Mouse (Mus musculus): ENCODE data around the gene 5830411N06Rik. TPM values are rescaled to one million over a fixed set of nuclear protein-coding genes. Genes with fewer than 3 reads are reported as not detected.

Gene 5830411N06Rik
- total RNA-seq (2015; ENCODE audit: low replicate concordance): 0.42 TPM in 1 of 2 replicates, not detected in the other
- total RNA-seq (2017; ENCODE audit: low replicate concordance): not detected in 2 replicates

DNA sequence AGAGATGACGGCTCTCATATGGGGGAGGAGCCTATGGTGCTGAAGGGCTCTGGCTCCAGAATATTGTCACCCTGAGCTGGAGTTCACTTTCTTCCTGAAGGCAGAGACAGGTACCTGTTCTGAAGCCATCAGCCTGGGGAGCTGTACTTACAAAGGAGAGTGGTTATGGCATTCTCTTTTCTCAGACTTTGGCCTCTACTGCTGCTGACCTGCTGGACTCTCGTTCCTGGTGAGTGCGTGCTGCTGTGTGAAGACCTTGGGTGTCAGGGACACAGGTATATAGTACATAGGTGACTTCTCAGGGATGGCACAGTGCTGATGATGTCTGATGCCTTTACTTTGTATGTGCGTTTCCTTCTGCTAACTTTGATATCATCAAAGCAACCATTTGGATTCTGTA is at the start of gene 5830411N06Rik:
5830411N06Rik (plus strand) TSS at position 69 of the 400 bp plus-strand sequence.
- no peak for ATAC-seq (replicated peaks; ENCODE audit: low FRiP score, poor library complexity, severe bottlenecking)

DNA sequence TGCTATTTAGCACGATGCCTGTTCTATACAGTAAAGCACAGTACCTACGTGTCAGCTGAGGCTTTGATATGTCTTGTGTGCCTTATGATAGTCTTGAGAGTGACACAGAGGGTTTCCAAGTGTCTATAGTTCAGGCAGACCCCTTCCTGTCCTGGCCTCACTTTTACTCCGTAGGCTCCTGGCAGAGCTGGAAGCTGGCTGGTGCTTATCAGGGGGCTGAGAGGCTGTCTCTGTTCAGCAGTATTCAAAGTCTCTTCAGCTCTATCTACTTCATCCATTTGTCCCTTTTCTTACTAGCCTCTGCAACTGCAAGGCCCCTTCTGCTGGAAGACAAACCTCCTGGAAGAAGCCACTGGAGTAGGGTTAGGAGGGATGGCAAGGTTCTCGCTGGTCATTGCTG is 46.0 kb upstream of the 5830411N06Rik start:
- no peak for ATAC-seq (replicated peaks; ENCODE audit: low FRiP score, poor library complexity, severe bottlenecking)

DNA sequence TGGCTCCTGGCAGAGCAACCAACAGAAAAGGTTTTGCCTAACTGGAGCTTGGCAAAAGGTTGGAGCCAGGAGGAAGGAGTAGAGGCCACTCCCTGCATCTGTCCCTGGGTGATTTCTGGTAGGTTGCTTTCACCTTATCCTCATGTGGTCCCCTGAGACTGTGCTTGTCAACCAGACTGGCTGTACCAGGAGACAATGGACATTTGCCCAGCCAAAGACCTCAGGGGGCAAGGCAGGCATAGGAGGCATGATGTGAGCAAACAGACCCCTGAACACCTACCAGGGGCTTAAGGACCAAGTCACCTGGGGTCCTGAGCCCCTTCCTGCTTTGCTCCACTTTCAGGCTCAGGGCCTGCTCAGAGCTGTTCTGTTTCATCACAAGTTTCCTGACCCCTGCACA is 41.2 kb upstream of the 5830411N06Rik start, which contains the start of gene Olfr524:
Olfr524 (minus strand) TSS at position 101 of the 400 bp plus-strand sequence.
- ATAC-seq (replicated peaks; ENCODE audit: low FRiP score, poor library complexity, severe bottlenecking): no peak

DNA sequence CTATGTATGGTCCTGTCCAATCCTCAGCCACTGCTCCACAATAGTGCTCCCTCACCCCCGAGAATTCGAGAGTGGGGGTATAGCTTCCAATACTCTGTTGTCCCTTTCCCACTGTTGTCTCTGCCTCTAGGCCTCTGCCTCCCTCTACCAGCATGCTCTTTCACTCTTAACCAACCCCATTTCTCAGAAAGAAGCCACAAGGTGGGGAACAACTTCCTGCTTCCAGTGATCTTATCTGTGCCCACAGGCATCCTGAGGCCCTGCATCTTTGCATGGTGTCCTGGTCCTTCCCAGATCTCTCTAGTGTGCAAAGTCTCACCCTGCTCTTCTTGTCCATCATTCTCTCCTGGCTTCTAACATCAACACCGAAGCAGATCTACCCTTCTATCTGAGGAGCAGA is 40.2 kb upstream of the 5830411N06Rik start:
- ATAC-seq (replicated peaks; ENCODE audit: low FRiP score, poor library complexity, severe bottlenecking): no peak

DNA sequence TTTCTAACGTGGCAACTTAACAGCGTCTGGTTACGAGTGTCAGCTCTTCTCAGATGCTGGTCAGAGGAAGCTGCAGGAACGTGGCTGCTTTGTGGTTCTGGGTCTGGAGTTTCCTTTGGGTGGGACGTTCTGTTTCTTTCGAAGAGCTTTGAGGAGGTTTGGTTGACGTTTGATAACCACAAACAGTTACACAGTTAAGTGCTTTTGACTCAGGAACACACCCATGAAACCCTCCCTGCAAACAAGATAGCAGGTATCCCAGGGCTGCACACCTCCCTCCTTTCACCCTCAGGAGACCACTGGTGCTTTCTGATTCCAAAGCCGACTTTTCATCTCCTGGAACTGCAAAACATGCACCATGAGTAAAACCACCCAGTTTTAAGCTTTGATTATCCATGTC is 38.9 kb upstream of the 5830411N06Rik start:
- ATAC-seq (replicated peaks; ENCODE audit: low FRiP score, poor library complexity, severe bottlenecking): no peak

DNA sequence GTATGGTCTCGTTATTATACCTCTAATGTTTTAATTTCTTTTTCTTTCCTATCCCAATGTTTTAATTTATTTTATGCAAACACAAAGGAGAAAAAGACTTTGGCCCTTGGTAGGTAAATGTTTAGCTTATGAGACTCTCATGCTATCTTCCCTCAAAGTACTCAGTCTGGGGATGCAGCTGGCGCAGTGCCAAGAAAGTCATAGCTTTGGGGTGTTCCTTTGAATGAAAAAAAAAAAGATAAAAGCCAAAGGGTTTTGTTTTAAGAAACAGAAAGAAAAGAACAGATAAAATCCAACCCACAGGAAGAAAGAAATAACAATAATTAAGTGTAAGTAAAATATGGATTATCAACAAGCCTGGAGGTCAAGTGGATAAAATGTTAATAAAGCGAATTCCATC is 38.4 kb upstream of the 5830411N06Rik start:
- no peak for ATAC-seq (replicated peaks; ENCODE audit: low FRiP score, poor library complexity, severe bottlenecking)

DNA sequence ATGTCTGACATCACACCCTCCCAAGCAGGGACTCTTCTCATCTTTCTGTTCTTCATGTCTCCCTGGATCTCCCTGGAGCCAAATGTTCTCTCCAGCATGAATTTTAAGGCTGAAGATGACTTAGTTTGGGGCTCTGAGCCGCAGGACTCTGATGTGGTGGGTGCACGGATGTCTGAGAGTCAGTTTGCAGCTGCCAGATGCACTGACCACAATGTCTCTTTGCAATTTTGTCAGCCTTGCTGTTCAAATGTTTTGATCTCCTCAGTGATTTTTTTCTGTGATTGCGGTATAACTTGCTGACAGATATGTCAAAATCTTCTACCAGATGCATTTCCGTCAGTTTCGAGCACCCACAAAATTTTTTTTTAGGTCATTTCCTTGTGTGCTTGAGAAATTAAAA is 33.2 kb upstream of the 5830411N06Rik start:
- no peak for ATAC-seq (replicated peaks; ENCODE audit: low FRiP score, poor library complexity, severe bottlenecking)

DNA sequence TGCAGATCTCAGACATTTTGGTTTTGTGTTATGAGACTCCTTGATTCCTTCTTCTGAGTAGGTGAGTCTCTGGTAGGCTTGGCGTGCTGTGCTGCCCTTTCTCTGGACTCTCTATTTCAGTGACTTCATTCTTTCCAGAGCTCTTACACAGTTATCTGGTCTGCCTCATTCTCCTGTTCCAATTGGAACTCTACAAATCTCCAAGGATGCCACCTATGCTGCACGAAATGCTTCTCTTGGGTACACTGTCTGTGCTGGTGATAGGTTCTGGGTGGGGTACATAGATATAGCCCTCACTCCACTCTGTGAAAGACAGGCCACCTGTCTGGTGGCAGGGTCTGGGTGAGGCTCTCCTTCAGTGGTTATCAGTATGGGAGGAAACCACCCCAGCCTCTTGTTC is 29.1 kb upstream of the 5830411N06Rik start, which contains the start of gene Cd163l1:
Cd163l1 (plus strand) TSS at position 301 of the 400 bp plus-strand sequence.
- no peak for ATAC-seq (replicated peaks; ENCODE audit: low FRiP score, poor library complexity, severe bottlenecking)

DNA sequence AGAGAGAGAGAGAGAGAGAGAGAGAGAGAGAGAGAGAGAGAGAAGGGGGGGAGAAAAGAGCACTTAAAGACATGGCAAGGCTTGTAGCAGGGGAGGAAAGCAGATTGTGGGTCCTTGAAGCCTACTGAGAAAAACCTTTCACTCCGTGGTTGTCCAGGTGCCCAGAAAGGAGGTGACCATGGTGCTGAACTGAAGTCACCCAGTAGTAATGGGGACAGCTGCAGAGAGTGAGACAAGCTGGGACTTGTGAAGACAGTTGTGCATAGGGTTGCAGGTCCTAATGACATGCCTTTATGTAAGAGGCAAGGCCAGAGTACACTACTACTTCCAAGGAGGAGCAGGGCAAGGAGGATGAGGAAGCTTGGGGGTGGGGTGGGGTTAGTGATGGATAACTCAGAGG is 27.8 kb upstream of the 5830411N06Rik start:
- ATAC-seq (replicated peaks; ENCODE audit: low FRiP score, poor library complexity, severe bottlenecking): no peak

DNA sequence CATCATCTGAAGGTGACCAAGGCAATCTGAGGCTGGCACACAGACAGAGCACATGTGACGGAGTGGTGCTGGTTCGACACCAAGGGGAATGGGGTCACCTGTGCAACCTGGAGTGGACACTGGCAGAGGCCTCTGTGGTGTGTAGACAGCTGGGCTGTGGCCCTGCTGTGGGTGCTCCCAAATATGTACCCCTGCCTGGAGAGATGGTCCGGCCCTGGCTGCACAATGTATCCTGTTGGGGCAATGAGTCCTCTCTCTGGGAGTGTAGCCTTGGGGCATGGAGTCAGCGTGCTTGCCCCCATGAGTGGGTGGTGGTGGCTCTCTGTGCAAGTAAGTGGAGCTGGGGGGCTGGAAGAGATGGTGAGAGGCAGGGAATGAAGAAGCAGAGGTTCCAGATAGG is 26.7 kb upstream of the 5830411N06Rik start:
- ATAC-seq (replicated peaks; ENCODE audit: low FRiP score, poor library complexity, severe bottlenecking): no peak

DNA sequence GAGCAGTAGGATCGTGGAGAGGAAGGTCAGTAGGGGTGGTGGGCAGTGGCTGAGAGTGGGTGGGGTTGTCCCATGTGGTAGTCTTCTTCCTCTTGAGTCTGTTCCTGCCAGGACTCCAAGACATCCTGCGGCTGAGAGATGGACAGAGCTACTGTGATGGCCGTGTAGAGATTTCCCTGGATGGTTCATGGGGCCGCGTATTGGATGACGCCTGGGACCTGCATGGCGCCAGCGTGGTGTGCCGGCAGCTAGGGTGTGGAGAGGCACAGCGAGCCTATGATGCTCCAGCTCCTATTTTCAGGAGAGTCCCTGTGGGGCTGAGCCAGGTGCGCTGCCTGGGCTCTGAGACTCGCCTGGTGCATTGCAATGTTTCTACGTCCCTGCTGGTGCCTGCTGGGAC is 22.9 kb upstream of the 5830411N06Rik start:
- ATAC-seq (replicated peaks; ENCODE audit: low FRiP score, poor library complexity, severe bottlenecking): no peak

DNA sequence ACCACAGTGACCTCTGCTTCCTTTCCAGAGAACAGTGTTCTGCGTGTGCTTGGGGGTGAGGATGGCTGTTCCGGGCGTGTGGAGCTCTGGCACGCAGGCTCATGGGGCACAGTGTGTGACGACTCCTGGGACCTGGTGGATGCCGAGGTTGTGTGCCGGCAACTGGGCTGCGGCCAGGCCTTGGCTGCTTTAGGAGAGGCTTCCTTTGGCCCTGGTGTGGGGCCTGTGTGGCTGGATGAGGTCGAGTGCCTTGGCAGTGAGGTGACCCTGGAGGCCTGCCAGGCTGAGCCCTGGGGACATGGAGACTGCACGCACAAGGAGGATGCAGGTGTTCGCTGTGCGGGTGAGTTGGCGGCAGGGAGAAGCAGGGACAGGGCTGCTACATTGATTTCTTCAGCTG is 18.6 kb upstream of the 5830411N06Rik start:
- peak; percentile 34; the same call in 1 of the 2 replicates for ATAC-seq (replicated peaks; ENCODE audit: low FRiP score, poor library complexity, severe bottlenecking)

DNA sequence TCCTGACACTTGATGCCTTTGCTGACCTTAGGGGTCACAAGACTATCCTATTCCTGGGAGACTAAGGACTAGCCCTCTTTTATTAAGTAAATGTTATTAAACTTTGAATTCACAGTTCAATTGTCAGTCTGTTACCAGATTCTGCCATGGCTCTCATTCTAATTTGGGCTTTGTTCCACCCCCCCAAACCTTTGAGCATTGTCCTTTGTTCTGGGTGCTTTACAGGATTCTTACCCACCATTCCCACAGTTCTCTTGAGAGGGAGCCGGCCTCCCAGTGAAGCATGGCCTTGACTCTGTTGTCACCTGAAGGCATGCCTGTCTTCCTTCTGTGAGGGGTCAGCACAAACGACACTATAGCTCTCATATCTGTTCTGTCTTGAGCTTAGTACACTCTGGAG is 16.1 kb upstream of the 5830411N06Rik start:
- ATAC-seq (replicated peaks; ENCODE audit: low FRiP score, poor library complexity, severe bottlenecking): no peak

DNA sequence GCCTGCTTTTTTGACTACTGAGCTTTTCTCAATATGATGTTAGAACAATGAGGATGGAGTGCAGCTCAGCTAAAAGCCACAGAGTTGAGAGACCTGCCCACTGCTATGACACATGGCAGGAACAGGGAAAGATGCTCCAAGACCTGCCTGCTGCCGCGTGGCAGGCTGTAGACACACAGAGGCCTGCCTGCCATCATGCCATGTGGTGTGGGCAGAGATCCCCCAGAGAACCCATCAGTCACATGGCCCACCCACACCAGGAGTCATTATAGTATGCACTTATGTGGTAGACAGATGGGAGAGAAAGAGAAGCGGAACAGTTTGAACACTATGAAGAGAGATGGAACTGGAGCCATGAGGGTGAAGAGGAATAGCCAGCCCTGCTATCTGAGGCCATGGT is 13.4 kb upstream of the 5830411N06Rik start:
- ATAC-seq (replicated peaks; ENCODE audit: low FRiP score, poor library complexity, severe bottlenecking): no peak

DNA sequence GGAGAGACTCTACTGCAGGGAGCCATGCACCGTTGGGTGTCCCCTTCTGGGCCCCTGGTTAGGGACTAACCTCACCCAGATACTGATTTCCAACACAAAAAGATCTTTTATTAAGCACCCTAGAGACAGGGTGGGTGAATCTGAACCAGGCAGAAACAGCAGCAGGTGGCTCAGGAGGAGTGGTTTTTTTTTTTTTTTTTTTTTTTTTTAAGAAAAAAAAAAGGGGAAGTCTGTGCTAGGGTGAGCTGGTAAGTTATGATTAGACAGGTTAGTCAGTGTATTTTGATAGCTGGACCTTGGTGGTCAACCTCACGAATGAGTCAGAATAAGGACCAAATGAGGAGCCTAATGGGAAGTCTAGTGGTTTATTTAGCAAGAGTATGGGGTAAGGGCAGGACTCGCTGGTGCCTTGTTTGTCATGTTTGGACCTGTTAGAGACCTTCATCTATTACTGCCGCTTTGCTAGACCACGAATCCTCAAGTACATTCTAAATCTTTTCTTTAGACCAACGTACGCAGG is 6.8 kb downstream of the 5830411N06Rik start:
- ATAC-seq (replicated peaks; ENCODE audit: low FRiP score, poor library complexity, severe bottlenecking): no peak

DNA sequence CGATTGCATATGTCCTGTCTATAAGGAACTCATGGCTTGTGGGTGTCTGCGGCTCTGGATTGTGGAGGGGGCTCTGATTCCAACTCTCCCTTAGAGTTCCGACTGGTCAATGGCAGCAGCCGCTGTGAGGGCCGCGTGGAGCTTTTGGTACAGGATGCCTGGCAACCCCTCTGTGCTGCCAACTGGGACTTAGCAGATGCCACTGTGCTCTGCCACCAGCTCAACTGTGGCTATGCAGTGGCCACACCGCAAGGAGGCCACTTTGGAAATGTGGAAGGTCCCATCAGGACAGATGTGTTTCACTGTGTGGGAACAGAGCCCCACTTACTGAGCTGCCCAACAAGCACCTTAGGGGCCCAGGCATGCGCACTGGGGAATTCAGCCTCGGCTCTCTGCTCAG is 48.7 kb downstream of the 5830411N06Rik start:
- ATAC-seq (replicated peaks; ENCODE audit: low FRiP score, poor library complexity, severe bottlenecking): no peak

DNA sequence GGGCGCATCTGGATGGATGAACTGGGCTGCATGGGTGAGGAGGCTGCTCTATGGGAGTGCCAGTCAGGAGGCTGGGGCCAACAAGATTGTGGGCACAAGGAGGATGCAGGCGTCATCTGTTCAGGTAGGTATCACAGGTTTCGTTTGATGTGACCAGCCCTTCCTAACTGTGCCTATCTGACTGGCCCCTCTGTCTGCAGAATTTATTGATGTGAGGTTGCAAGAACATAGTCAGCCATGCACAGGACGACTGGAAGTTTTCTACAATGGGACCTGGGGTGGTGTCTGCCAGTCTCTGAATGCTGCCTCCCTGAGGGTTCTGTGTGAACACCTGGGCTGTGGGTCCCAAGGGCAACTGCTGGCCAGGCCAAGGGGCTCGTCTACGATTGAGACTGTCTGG is 49.8 kb downstream of the 5830411N06Rik start:
- ATAC-seq (replicated peaks; ENCODE audit: low FRiP score, poor library complexity, severe bottlenecking): no peak

DNA sequence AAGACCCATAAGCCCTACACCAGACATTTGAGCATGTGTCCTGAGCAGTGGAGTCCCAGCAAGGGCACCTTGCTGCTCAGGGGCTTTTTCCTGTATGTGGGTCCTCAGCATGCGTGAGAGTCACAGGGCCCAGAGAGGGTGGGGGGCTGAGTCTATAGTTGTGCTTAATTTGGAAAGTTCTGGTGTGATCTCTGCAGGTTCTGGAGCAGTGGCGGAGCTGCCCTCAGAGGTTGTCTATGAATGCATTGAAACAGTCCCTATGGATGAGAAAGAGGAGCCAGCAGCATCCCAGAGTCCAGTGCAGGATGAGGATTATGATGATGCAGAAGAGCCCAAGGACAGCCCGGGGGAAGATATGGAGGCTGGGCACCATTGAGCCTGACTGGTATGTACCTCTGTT is 52.3 kb downstream of the 5830411N06Rik start:
- no peak for ATAC-seq (replicated peaks; ENCODE audit: low FRiP score, poor library complexity, severe bottlenecking)

DNA sequence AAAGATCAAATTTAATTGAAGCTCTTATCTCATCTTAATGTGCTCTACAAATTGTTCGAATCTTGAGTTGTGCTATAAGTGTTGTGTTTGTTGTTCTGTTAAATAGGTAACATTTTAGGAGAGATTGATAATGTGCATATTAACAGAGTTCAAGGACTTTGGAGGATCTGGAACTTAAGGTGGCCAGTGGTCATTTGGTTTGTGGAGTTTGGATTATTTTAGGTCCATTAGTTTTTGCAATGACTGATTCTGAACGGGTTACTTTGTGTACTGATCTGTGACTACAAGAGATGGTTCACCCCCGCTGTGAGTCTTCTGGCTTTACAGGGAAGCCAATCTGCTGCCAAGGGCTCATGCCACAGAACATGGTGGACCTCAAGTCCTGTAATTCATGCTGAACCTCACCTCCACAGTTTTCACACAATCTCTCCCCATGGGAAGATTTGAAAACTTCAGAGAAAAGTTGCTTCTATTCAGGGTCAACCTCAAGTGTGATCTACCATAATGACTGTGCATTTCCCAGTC is 72.8 kb downstream of the 5830411N06Rik start:
- ATAC-seq (replicated peaks; ENCODE audit: low FRiP score, poor library complexity, severe bottlenecking): no peak

DNA sequence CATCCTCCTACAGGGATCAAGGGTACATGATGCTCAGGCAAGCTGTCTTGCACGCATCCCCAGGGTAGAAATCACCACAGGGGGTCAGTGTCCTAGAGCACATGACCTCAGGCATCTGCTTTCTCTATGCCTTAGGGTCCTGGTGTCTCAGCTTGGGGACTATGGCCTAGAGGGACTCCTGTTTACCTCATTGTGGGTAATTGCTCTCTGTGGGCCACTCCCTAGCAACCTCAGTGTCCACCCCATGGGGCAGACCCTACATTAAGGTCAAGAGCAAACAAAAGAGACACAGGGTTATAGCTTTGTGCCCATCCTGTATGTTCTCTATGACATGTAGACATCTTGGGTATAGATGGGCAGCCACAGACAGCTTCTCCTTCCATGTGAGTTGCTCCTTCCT is 73.5 kb downstream of the 5830411N06Rik start, which contains the start of gene Olfr525:
Olfr525 (plus strand) TSS at position 301 of the 400 bp plus-strand sequence.
- ATAC-seq (replicated peaks; ENCODE audit: low FRiP score, poor library complexity, severe bottlenecking): no peak

DNA sequence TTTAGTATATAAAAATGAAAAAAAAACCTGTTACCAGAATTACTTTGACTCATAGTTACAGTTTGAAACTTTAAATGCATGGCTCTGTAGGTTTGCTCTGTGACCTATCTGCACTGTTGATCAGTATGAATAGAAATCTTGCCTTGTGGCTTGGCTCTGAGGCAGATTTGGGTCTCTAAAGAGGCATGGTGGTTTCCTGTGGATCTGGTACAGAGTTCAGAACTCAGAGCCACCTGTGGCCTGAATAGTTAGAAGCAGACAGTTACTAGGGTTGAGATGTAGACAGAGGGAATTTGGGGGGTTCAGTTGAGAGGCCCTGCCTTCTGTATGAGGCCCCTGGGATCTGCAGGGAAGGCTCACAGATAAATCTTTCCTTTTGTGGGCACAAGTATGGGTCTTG is 74.1 kb downstream of the 5830411N06Rik start:
- no peak for ATAC-seq (replicated peaks; ENCODE audit: low FRiP score, poor library complexity, severe bottlenecking)

DNA sequence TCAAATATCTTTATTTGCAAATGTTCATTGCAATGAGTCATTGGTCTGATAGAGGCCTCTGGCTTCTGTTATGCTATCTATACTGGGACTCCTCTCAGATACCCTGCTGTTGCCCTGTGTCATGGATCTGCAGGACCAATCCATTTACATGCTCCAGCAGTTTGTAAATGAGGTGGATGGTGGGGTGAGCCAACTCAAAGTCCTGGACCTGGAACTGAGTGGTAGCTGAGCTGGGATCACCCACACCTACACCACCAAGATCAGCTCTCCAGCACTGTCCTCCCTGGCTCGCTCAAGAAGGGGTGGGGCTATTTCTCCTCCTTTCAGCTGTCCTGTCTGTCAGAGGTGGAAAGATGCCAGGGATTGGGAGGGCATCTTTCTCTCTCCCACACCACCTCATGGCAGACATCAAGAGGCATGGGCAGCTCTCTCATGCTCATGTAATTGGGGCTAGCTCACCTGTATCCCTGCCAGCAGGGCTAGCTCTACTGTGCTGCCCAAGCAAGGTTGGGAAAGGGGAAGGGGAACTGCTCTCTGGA is 82.8 kb downstream of the 5830411N06Rik start:
- no peak for ATAC-seq (replicated peaks; ENCODE audit: low FRiP score, poor library complexity, severe bottlenecking)
